Mouse (Mus musculus): ENCODE results near the gene Rab27a.
"Not testable (repeated sequence)": the region's sequence is repeated elsewhere in the genome, so short reads cannot be mapped to it uniquely, and the experiment has no call there.

Gene Rab27a

GRCm38 (mm10) chr9:73090121-73090520, 45.5 kb downstream of the Rab27a start:
- DNase-seq (ENCODE audit: low spot score in 2 of 2) = no peak

GRCm38 (mm10) chr9:73091747-73092146, 47.1 kb downstream of the Rab27a start:
- no peak for DNase-seq (ENCODE audit: low spot score in 2 of 2)

- DNase-seq (ENCODE audit: low spot score in 2 of 2) = no peak
Measured at GRCm38 (mm10) chr9:73094580-73094979, 49.9 kb downstream of the Rab27a start.

GRCm38 (mm10) chr9:73097898-73098297, 53.2 kb downstream of the Rab27a start:
- no peak for DNase-seq (ENCODE audit: low spot score in 2 of 2)

GRCm38 (mm10) chr9:73101536-73101935, 56.9 kb downstream of the Rab27a start, which contains the start of gene Khdc3:
TSS of gene Khdc3 (plus strand) at chr9:73101836.
- DNase-seq (ENCODE audit: low spot score in 2 of 2) = no peak

- DNase-seq (ENCODE audit: low spot score in 2 of 2) = no peak
Measured at GRCm38 (mm10) chr9:73102181-73102580, 57.5 kb downstream of the Rab27a start, which contains the start of gene Gm20509. TSS of gene Gm20509 (plus strand) at chr9:73102470.

GRCm38 (mm10) chr9:73103159-73103879, 58.7 kb downstream of the Rab27a start:
- no peak for DNase-seq (ENCODE audit: low spot score in 2 of 2)

- no peak for DNase-seq (ENCODE audit: low spot score in 2 of 2)
Measured at GRCm38 (mm10) chr9:73103880-73104198, 59.2 kb downstream of the Rab27a start.

GRCm38 (mm10) chr9:73105141-73105540, 60.5 kb downstream of the Rab27a start:
- no peak for DNase-seq (ENCODE audit: low spot score in 2 of 2)

GRCm38 (mm10) chr9:73105771-73106170, 61.1 kb downstream of the Rab27a start:
- DNase-seq (ENCODE audit: low spot score in 2 of 2) = no peak

GRCm38 (mm10) chr9:73112919-73113906, 68.6 kb downstream of the Rab27a start, which contains the start of gene Rsl24d1:
TSS of gene Rsl24d1 (plus strand) at chr9:73113426.
- peak; percentile 93 to 96 for DNase-seq (ENCODE audit: low spot score in 2 of 2)

- DNase-seq (ENCODE audit: low spot score in 2 of 2) = not testable (repeated sequence)
Measured at GRCm38 (mm10) chr9:73116704-73117103, 72.0 kb downstream of the Rab27a start.

GRCm38 (mm10) chr9:73118012-73118411, 73.4 kb downstream of the Rab27a start:
- no peak for DNase-seq (ENCODE audit: low spot score in 2 of 2)

- no peak for DNase-seq (ENCODE audit: low spot score in 2 of 2)
Measured at GRCm38 (mm10) chr9:73121735-73122134, 77.1 kb downstream of the Rab27a start.

GRCm38 (mm10) chr9:73125043-73125570, 80.5 kb downstream of the Rab27a start:
- DNase-seq (ENCODE audit: low spot score in 2 of 2) = no peak

GRCm38 (mm10) chr9:73127457-73127856, 82.8 kb downstream of the Rab27a start:
- DNase-seq (ENCODE audit: low spot score in 2 of 2) = no peak

- no peak for DNase-seq (ENCODE audit: low spot score in 2 of 2)
Measured at GRCm38 (mm10) chr9:73129875-73130274, 85.2 kb downstream of the Rab27a start.

- DNase-seq (ENCODE audit: low spot score in 2 of 2) = no peak
Measured at GRCm38 (mm10) chr9:73130529-73130928, 85.9 kb downstream of the Rab27a start.

- no peak for DNase-seq (ENCODE audit: low spot score in 2 of 2)
Measured at GRCm38 (mm10) chr9:73137341-73137886, 92.8 kb downstream of the Rab27a start.

Measured in right cerebral cortex, postnatal 36 days (tissue).